Mouse (Mus musculus) bone marrow macrophage, adult 2 months (primary cell): ENCODE data around the gene Wtip.

ENCODE experiments used
- CTCF ChIP-seq: IDR thresholded peaks from 2 replicates; pipeline ENCODE4 v1.5.1; 2012; ENCODE audit warnings: low read depth, mild to moderate bottlenecking, low read length, moderate library complexity
- POLR2A ChIP-seq: IDR thresholded peaks from 2 replicates; pipeline ENCODE4 v1.6.1; 2012; ENCODE audit warnings: mild to moderate bottlenecking, low read depth, low read length, borderline replicate concordance

- TF ChIP-seq CTCF (no peak), POLR2A (no peak)
Observed at GRCm38 (mm10) chr7:34164671-34165070, 31.6 kb upstream of the Wtip start.
